Mouse (Mus musculus): Measurements from ENCODE around the gene Thada. TPM values are rescaled to one million over a fixed set of nuclear protein-coding genes. Genes with fewer than 3 reads are reported as not detected.

The Thada gene
- polyA plus RNA-seq, 2 experiments, result 9.1 to 9.7 TPM

- no peak for DNase-seq (ENCODE audit: low spot score)
- peaks cover 46% of the 10 kb centered on the region for H3K4me1 ChIP-seq (ENCODE audit: control insufficient read depth, insufficient read depth, low read length)
- no peaks in the 10 kb centered on the region for H3K36me3 ChIP-seq (ENCODE audit: control insufficient read depth, insufficient read depth, low read length)
- WGBS, result 79% methylated on average over 6 of the region's 6 CpGs
- H3K27ac ChIP-seq (replicated peaks; ENCODE audit: low read depth, low read length), result no peak overlapping the region
- TF ChIP-seq POLR2A (IDR thresholded peaks at IDR 0.05; ENCODE audit: borderline replicate concordance, extremely low read depth, insufficient read depth, insufficient read length), result no peak
- H3K9me3 ChIP-seq (ENCODE audit: control insufficient read depth, low read length), result no peaks in the 10 kb centered on the region
- ATAC-seq (ENCODE audit: low FRiP score, low read depth), result no peak
- H3K9ac ChIP-seq (ENCODE audit: low read depth, low read length, severe bottlenecking), result no peak overlapping the region
- no peaks in the 10 kb centered on the region for H3K27me3 ChIP-seq (ENCODE audit: control insufficient read depth, insufficient read depth, low read length)
- no peak overlapping the region for H3K4me3 ChIP-seq (replicated peaks; ENCODE audit: low read length)
- H3K4me2 ChIP-seq (replicated peaks; ENCODE audit: low read depth, low read length, severe bottlenecking), result no peak overlapping the region
Measured at GRCm38 (mm10) chr17:84141691-84142090, 324.3 kb downstream of the Thada start.

GRCm38 (mm10) chr17:84140822-84141507 lies 325.0 kb downstream of the Thada start:
- no peak overlapping the region for H3K9ac ChIP-seq (ENCODE audit: low read depth, low read length, severe bottlenecking)
- peaks cover 45% of the 10 kb centered on the region for H3K4me1 ChIP-seq (ENCODE audit: control insufficient read depth, insufficient read depth, low read length)
- H3K9me3 ChIP-seq (ENCODE audit: control insufficient read depth, low read length), result no peaks in the 10 kb centered on the region
- ATAC-seq (ENCODE audit: low FRiP score, low read depth), result no peak
- no peaks in the 10 kb centered on the region for H3K36me3 ChIP-seq (ENCODE audit: control insufficient read depth, insufficient read depth, low read length)
- no peak overlapping the region for H3K4me3 ChIP-seq (replicated peaks; ENCODE audit: low read length)
- H3K27ac ChIP-seq (replicated peaks; ENCODE audit: low read depth, low read length), result peak overlapping the region; percentile 2; the same call in 1 of the 2 replicates
- no peak for TF ChIP-seq POLR2A (IDR thresholded peaks at IDR 0.05; ENCODE audit: borderline replicate concordance, extremely low read depth, insufficient read depth, insufficient read length)
- DNase-seq (ENCODE audit: low spot score), result no peak
- H3K27me3 ChIP-seq (ENCODE audit: control insufficient read depth, insufficient read depth, low read length), result no peaks in the 10 kb centered on the region
- WGBS, result 70% methylated on average over 10 of the region's 10 CpGs
- no peak overlapping the region for H3K4me2 ChIP-seq (replicated peaks; ENCODE audit: low read depth, low read length, severe bottlenecking)

Other genes starting within 250 kb of the Thada start
- 24.5 TPM in 2 replicates for gene Plekhh2, start 45.7 kb upstream of the Thada start, polyA plus RNA-seq (2012; rRNA removed)
- gene Plekhh2, start 45.7 kb upstream of the Thada start, polyA plus RNA-seq (2014; fragmentation: Nextera tagmentation; extraction: Ambion mirVana), result 12.6 and 12.8 TPM in 2 replicates
- gene Dync2li1, start 160.3 kb upstream of the Thada start, polyA plus RNA-seq (2012; rRNA removed), result 17.2 and 21.0 TPM in 2 replicates
- gene Dync2li1, start 160.3 kb upstream of the Thada start, polyA plus RNA-seq (2014; fragmentation: Nextera tagmentation; extraction: Ambion mirVana), result 29.9 and 33.0 TPM in 2 replicates
- gene Abcg8, start 210.1 kb upstream of the Thada start, polyA plus RNA-seq (2012; rRNA removed), result 0.16 and 0.27 TPM in 2 replicates
- 0.18 TPM in 1 of 2 replicates, not detected in the other for gene Abcg8, start 210.1 kb upstream of the Thada start, polyA plus RNA-seq (2014; fragmentation: Nextera tagmentation; extraction: Ambion mirVana)
- gene Abcg5, start 216.8 kb upstream of the Thada start, polyA plus RNA-seq (2012; rRNA removed), result 1.7 and 2.6 TPM in 2 replicates
- 1.3 and 2.3 TPM in 2 replicates for gene Abcg5, start 216.8 kb upstream of the Thada start, polyA plus RNA-seq (2014; fragmentation: Nextera tagmentation; extraction: Ambion mirVana)